7 mouse cellular contexts compared by ENCODE assay signal in the genomic region with DNA sequence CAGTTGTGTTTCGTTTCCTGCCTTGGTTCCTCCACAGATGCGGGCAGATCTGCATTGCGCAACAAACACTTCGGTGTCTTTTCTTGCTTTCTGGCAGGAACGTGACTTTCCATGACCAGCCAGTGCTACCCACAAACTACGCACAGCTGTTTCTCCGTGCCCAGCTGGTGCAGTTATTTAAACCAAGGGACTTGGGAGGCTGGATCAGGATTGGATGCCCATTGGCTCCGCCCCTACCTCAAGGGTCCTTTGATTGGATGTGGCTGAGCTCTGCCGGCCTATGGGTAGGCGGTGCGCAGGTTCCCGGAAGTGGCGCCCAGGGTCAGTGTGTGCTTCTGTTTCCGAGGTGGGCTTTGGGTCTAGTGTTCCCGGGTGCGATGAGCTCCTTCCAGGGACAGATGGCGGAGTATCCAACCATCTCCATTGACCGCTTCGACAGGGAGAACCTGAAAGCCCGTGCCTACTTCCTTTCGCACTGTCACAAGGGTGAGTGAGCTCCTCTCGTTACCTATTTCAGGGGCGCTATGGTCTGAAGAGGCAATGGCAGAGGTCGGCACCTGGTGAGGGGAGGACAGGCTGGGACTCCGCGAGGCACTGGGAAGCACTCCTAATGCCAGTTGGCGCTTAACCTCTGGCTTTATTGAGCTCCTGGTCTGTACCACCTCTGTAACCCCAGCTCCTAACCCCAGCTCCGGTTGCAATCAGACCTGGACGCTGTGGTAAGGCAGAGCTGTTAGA. TPM values are rescaled to one million over a fixed set of nuclear protein-coding genes. Genes with fewer than 3 reads are reported as not detected.
DNase-seq lines count a peak whose midpoint lies in the region; ATAC-seq lines count a peak whose summit lies in the region.

A gene (plus strand): TSS at position 291 of the 738 bp plus-strand sequence.

- H3K9me3 ChIP-seq in embryonic facial prominence, embryonic 10.5 days, result no peaks in the 10 kb centered on the region
- H3K9me3 ChIP-seq in limb, embryonic 10.5 days (replicated peaks), result no peaks in the 10 kb centered on the region
- no peaks in the 10 kb centered on the region for H3K9me3 ChIP-seq in midbrain, embryonic 13.5 days

- peak; percentile 78 for ATAC-seq in granulocyte monocyte progenitor cell, adult 5-6 weeks (replicated peaks; ENCODE audit: poor library complexity, severe bottlenecking)
- peak; percentile 99 for ATAC-seq in midbrain, embryonic 13.5 days

- H3K4me3 ChIP-seq in embryonic facial prominence, embryonic 10.5 days, result peak within 1 kb of the TSS; percentile 79
- peak within 1 kb of the TSS; percentile 64 for H3K4me3 ChIP-seq in limb, embryonic 10.5 days
- H3K4me3 ChIP-seq in midbrain, embryonic 13.5 days (replicated peaks), result peak within 1 kb of the TSS; percentile 62

- peak within 1 kb of the TSS; percentile 37 for H3K27ac ChIP-seq in embryonic facial prominence, embryonic 10.5 days (replicated peaks)
- H3K27ac ChIP-seq in limb, embryonic 10.5 days, result peak within 1 kb of the TSS; percentile 12; the same call in 1 of the 2 replicates
- H3K27ac ChIP-seq in midbrain, embryonic 13.5 days, result no peak within 1 kb of the TSS; the same call in 1 of the 2 replicates

- WGBS in embryonic facial prominence, embryonic 10.5 days, result 2% methylated on average over 29 of the region's 29 CpGs
- 2% methylated on average over 29 of the region's 29 CpGs for WGBS in limb, embryonic 10.5 days
- WGBS in midbrain, embryonic 13.5 days, result 1% methylated on average over 29 of the region's 29 CpGs

- no peaks in the 10 kb centered on the region; the same call in 1 of the 2 replicates for H3K27me3 ChIP-seq in embryonic facial prominence, embryonic 10.5 days (replicated peaks; ENCODE audit: low read depth, poor library complexity, severe bottlenecking)
- H3K27me3 ChIP-seq in limb, embryonic 10.5 days (ENCODE audit: low read depth, poor library complexity, severe bottlenecking), result no peaks in the 10 kb centered on the region
- H3K27me3 ChIP-seq in midbrain, embryonic 13.5 days, result no peaks in the 10 kb centered on the region

- peak; percentile 93 for DNase-seq in adrenal gland, postnatal 10 days
- DNase-seq in embryonic facial prominence, embryonic 10.5 days (ENCODE audit: low spot score), result peak; percentile 92
- peak; percentile 92 for DNase-seq in kidney, adult 11 months
- DNase-seq in limb, embryonic 10.5 days (ENCODE audit: low spot score), result peak; percentile 88
- peak; percentile 85 for DNase-seq in spleen, adult 12 weeks (ENCODE audit: low spot score)

- H3K9ac ChIP-seq in midbrain, embryonic 13.5 days (replicated peaks), result peak within 1 kb of the TSS; percentile 78

- no peaks in the 10 kb centered on the region for H3K36me3 ChIP-seq in embryonic facial prominence, embryonic 10.5 days (replicated peaks)
- no peaks in the 10 kb centered on the region for H3K36me3 ChIP-seq in limb, embryonic 10.5 days
- H3K36me3 ChIP-seq in midbrain, embryonic 13.5 days, result 0 out of 2 replicates have a peak, but pooled peaks cover 2% of the 10 kb centered on the region

- H3K4me1 ChIP-seq in embryonic facial prominence, embryonic 10.5 days, result peaks cover 18% of the 10 kb centered on the region
- peaks cover 12% of the 10 kb centered on the region; the same call in 1 of the 2 replicates for H3K4me1 ChIP-seq in limb, embryonic 10.5 days
- peaks cover 22% of the 10 kb centered on the region for H3K4me1 ChIP-seq in midbrain, embryonic 13.5 days (replicated peaks)

- H3K4me2 ChIP-seq in midbrain, embryonic 13.5 days (replicated peaks), result peak within 1 kb of the TSS; percentile 93

RNA-seq across cellular contexts. Expression of the gene that starts here (rescaled TPM):
- total RNA-seq in adrenal gland, postnatal 10 days (2021), result 1 to 10 TPM; 6.1 to 8.7 TPM
- polyA plus RNA-seq in embryonic facial prominence, embryonic 10.5 days (2016; fragmentation: Nextera tagmentation; extraction: Ambion mirVana), result 8.2 and 8.5 TPM in 2 replicates
- 12.0 and 27.4 TPM in 2 replicates for total RNA-seq in granulocyte monocyte progenitor cell, adult 5-6 weeks (2014; fragmentation: Nextera tagmentation)
- 14.2 and 24.4 TPM in 2 replicates for total RNA-seq in granulocyte monocyte progenitor cell, adult 5-6 weeks (2017)
- 4.5 and 5.1 TPM in 2 replicates for polyA plus RNA-seq in limb, embryonic 10.5 days (2016; fragmentation: Nextera tagmentation; extraction: Ambion mirVana)
- 9.2 and 9.6 TPM in 2 replicates for polyA plus RNA-seq in midbrain, embryonic 13.5 days (2015; fragmentation: Nextera tagmentation; extraction: Ambion mirVana)
